In the genomic region with DNA sequence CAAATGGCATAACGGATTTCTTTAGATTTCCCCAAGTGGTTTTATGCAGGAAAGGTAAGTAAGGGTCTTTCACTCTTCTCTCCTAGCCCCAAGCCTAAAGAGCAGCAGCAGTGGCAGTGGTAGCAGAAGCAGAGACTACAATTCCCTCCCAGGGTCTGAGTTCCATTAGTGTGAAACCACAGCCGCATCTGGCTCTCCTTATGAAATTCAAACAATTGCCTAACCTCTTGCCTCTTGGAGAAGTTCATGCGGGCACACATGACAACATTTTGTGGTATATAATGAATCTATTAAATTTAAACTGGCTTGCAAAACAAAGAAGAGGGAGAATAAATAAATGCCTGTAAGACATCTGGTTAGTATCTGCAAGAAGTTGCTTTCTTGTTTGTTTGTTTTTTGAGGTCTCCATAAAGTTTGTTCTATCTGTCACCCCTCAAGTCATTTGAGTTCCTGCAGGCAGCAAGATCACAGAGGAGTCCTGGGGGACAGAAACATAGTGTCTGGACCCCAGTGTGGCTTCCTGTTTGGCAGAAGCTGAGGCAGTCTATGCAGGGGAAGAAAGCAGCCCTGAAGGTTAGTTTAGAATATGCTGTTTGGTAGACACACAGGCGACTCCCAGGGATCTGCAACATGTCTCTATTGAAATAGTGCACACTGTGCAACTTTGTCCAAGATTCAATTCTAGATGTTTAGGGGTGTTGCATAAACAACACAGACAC, we compare ENCODE assay signal across 15 mouse cellular contexts.
DNase-seq lines count a peak whose midpoint lies in the region; ATAC-seq and TF ChIP-seq lines count a peak whose summit lies in the region.
"Had no signal": no experiment of that assay in that cellular context is flagged by ENCODE, and none has a peak within 500 bp of the region (broad histone marks: within the 10 kb centered on the region; RNA-seq: fewer than 3 reads in every experiment).

No protein-coding gene starts in this region.

- H3K9me3 ChIP-seq in embryonic facial prominence, embryonic 11.5 days (replicated peaks; ENCODE audit: control insufficient read depth, low read length): no peaks in the 10 kb centered on the region
- no peaks in the 10 kb centered on the region for H3K9me3 ChIP-seq in limb, embryonic 10.5 days (replicated peaks)
- H3K9me3 ChIP-seq in midbrain, embryonic 16.5 days (replicated peaks; ENCODE audit: control insufficient read depth, low read length, poor library complexity, severe bottlenecking): no peaks in the 10 kb centered on the region
- H3K9me3 ChIP-seq: megakaryocyte, embryonic 14.5 days; neural tube, embryonic 15.5 days had no signal

- no peaks in the 10 kb centered on the region for H3K36me3 ChIP-seq in embryonic facial prominence, embryonic 11.5 days (replicated peaks; ENCODE audit: control insufficient read depth, insufficient read depth, low read depth, low read length)
- no peaks in the 10 kb centered on the region for H3K36me3 ChIP-seq in limb, embryonic 10.5 days
- H3K36me3 ChIP-seq in midbrain, embryonic 16.5 days (ENCODE audit: control insufficient read depth, insufficient read depth, low read length): no peaks in the 10 kb centered on the region
- H3K36me3 ChIP-seq: neural tube, embryonic 15.5 days had no signal

- DNase-seq in kidney, postnatal 14 days: peak; percentile 7
- DNase-seq in kidney, postnatal 4 days: no peak
- peak; percentile 94 for DNase-seq in embryonic facial prominence, embryonic 11.5 days (ENCODE audit: low spot score)
- DNase-seq in limb, embryonic 10.5 days (ENCODE audit: low spot score): peak; percentile 64
- DNase-seq in layer of hippocampus, adult 2 months (ENCODE audit: low spot score in 2 of 2): no peak
- DNase-seq in left cerebral cortex, adult 11 months (ENCODE audit: low spot score): no peak
- DNase-seq: adrenal gland, postnatal 25 days; cerebellum, adult 9-11 months; forebrain, postnatal 0 days had no signal

- 0 out of 2 replicates have a peak overlapping the region, but pooled peaks have one; percentile 30 for H3K27ac ChIP-seq in embryonic facial prominence, embryonic 11.5 days (replicated peaks; ENCODE audit: low read depth, low read length)
- peak overlapping the region; percentile 84 for H3K27ac ChIP-seq in limb, embryonic 10.5 days
- no peak overlapping the region for H3K27ac ChIP-seq in midbrain, embryonic 16.5 days (ENCODE audit: low read length)
- H3K27ac ChIP-seq in layer of hippocampus, adult 2 months: no peak overlapping the region
- H3K27ac ChIP-seq: hindbrain, postnatal 0 days; liver, embryonic 14.5 days; neural tube, embryonic 15.5 days had no signal

- no peak overlapping the region for H3K4me2 ChIP-seq in embryonic facial prominence, embryonic 11.5 days (ENCODE audit: low read depth, low read length)
- no peak overlapping the region for H3K4me2 ChIP-seq in midbrain, embryonic 16.5 days (ENCODE audit: low read length)
- H3K4me2 ChIP-seq: neural tube, embryonic 15.5 days had no signal

- H3K4me1 ChIP-seq in embryonic facial prominence, embryonic 11.5 days (ENCODE audit: control insufficient read depth, insufficient read depth, low read length): no peaks in the 10 kb centered on the region
- peaks cover 40% of the 10 kb centered on the region for H3K4me1 ChIP-seq in limb, embryonic 10.5 days
- H3K4me1 ChIP-seq in midbrain, embryonic 16.5 days (ENCODE audit: control insufficient read depth, insufficient read depth, low read length): no peaks in the 10 kb centered on the region
- H3K4me1 ChIP-seq: megakaryocyte, embryonic 14.5 days; neural tube, embryonic 15.5 days had no signal

- H3K27me3 ChIP-seq in embryonic facial prominence, embryonic 11.5 days (ENCODE audit: control insufficient read depth, insufficient read depth, low read length): no peaks in the 10 kb centered on the region
- H3K27me3 ChIP-seq in limb, embryonic 10.5 days (ENCODE audit: low read depth, poor library complexity, severe bottlenecking): no peaks in the 10 kb centered on the region
- H3K27me3 ChIP-seq in midbrain, embryonic 16.5 days (ENCODE audit: control insufficient read depth, insufficient read depth, low read depth, low read length): no peaks in the 10 kb centered on the region
- H3K27me3 ChIP-seq: megakaryocyte, embryonic 14.5 days; neural tube, embryonic 15.5 days had no signal

- 24% methylated on average over 4 of the region's 4 CpGs for WGBS in embryonic facial prominence, embryonic 11.5 days
- 19% methylated on average over 4 of the region's 4 CpGs for WGBS in limb, embryonic 10.5 days
- 82% methylated on average over 4 of the region's 4 CpGs for WGBS in midbrain, embryonic 16.5 days

- ATAC-seq in common myeloid progenitor, adult 5-6 weeks (replicated peaks; ENCODE audit: low read depth, poor library complexity, severe bottlenecking): peak; percentile 69
- peak; percentile 60 for ATAC-seq in embryonic facial prominence, embryonic 11.5 days (replicated peaks; ENCODE audit: insufficient number of reproducible peaks, low FRiP score, low TSS enrichment, low read depth)
- no peak for ATAC-seq in midbrain, embryonic 16.5 days
- ATAC-seq: forebrain, postnatal 0 days; hindbrain, postnatal 0 days had no signal

- H3K4me3 ChIP-seq in embryonic facial prominence, embryonic 11.5 days (ENCODE audit: low read depth, low read length): no peak overlapping the region
- H3K4me3 ChIP-seq in limb, embryonic 10.5 days: no peak overlapping the region
- H3K4me3 ChIP-seq in midbrain, embryonic 16.5 days (ENCODE audit: low read depth, low read length): no peak overlapping the region
- no peak overlapping the region for H3K4me3 ChIP-seq in layer of hippocampus, adult 2 months
- H3K4me3 ChIP-seq: megakaryocyte, embryonic 14.5 days; neural tube, embryonic 15.5 days had no signal

- no peak for TF ChIP-seq CTCF in layer of hippocampus, adult 2 months (conservative IDR thresholded peaks at IDR 0.05)

- no peak overlapping the region for H3K9ac ChIP-seq in embryonic facial prominence, embryonic 11.5 days (replicated peaks; ENCODE audit: low read length)
- H3K9ac ChIP-seq in midbrain, embryonic 16.5 days (ENCODE audit: low read depth, low read length): no peak overlapping the region
- H3K9ac ChIP-seq: forebrain, postnatal 0 days; liver, embryonic 14.5 days; neural tube, embryonic 15.5 days had no signal

Comparison
In these comparisons a context has a peak if more than half of its experiments do, and no peak if none do; other contexts are left out.
1. DNase-seq: peak in kidney, postnatal 14 days (single experiment), embryonic facial prominence, embryonic 11.5 days (single experiment) and limb, embryonic 10.5 days (single experiment); none in kidney, postnatal 4 days (0 of 2), layer of hippocampus, adult 2 months (0 of 2) and left cerebral cortex, adult 11 months (single experiment).
2. H3K27ac ChIP-seq: peak in embryonic facial prominence, embryonic 11.5 days (single experiment) and limb, embryonic 10.5 days (single experiment); none in midbrain, embryonic 16.5 days (single experiment) and layer of hippocampus, adult 2 months (single experiment).